Mouse (Mus musculus): ENCODE results near the gene Cfap126. TPM values are rescaled to one million over a fixed set of nuclear protein-coding genes. Genes with fewer than 3 reads are reported as not detected.
"Not testable (repeated sequence)": the region's sequence is repeated elsewhere in the genome, so short reads cannot be mapped to it uniquely, and the experiment has no call there.

The Cfap126 gene
- polyA plus RNA-seq (2014; fragmentation: Nextera tagmentation; extraction: Ambion mirVana): 2.7 and 5.6 TPM in 2 replicates

DNA sequence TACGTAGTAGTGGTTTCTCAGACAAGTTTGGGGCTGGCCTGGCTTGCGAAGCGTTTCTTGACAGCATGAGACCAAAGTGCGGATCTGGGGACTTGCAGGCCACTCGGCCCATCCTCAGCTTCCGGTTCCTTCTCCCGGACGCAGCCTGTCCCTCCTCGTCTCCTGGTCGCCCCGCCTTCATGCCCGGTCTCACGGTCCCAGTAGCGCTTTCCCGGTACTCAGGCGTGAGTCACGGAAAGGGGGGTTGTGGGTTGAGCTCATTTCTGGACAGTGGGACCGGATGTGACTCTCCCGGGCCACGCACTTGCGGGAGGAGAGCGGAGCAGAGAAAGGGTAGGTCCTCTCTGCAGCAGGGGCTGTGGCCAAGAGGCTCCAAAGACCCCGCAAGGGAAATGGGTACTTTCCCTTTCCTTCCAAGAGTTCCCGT lies at the start of gene Cfap126:
TSS of gene Cfap126 (plus strand) at position 46 of the 427 bp plus-strand sequence.
- ATAC-seq (replicated peaks; ENCODE audit: insufficient number of reproducible peaks, low FRiP score, low TSS enrichment): peak; percentile 37; the same call in 1 of the 2 replicates
- Histone ChIP-seq H3K9me3 (replicated peaks; ENCODE audit: control insufficient read depth, low read length) (no peaks in the 10 kb centered on the region), H3K9ac (ENCODE audit: low read depth, low read length) (peak within 1 kb of the TSS; percentile 82), H3K27me3 (ENCODE audit: control insufficient read depth, insufficient read depth, low read length) (no peaks in the 10 kb centered on the region), H3K27ac (ENCODE audit: low read depth, low read length) (peak within 1 kb of the TSS; percentile 78), H3K4me3 (ENCODE audit: low read depth, low read length) (peak within 1 kb of the TSS; percentile 60), H3K4me1 (ENCODE audit: control insufficient read depth, insufficient read depth, low read length) (peaks cover 5% of the 10 kb centered on the region; the same call in 1 of the 2 replicates), H3K36me3 (ENCODE audit: control insufficient read depth, insufficient read depth, low read length) (no peaks in the 10 kb centered on the region), H3K4me2 (peak within 1 kb of the TSS; percentile 75)
- WGBS (ENCODE audit: insufficient replicate concordance): under 1% methylated on average over 24 of the region's 24 CpGs

- H3K4me3 ChIP-seq (ENCODE audit: low read depth, low read length): peak within 1 kb of the TSS; percentile 41
- peak within 1 kb of the TSS; percentile 54 for H3K4me2 ChIP-seq
- not testable (repeated sequence) for H3K4me1 ChIP-seq (ENCODE audit: control insufficient read depth, insufficient read depth, low read length); H3K9me3 ChIP-seq (replicated peaks; ENCODE audit: control insufficient read depth, low read length); H3K36me3 ChIP-seq (ENCODE audit: control insufficient read depth, insufficient read depth, low read length); H3K27ac ChIP-seq (ENCODE audit: low read depth, low read length)
- peaks cover 27% of the 10 kb centered on the region for H3K27me3 ChIP-seq (ENCODE audit: control insufficient read depth, insufficient read depth, low read length)
- 0 out of 2 replicates have a peak within 1 kb of the TSS, but pooled peaks have one; percentile 1 for H3K9ac ChIP-seq (ENCODE audit: low read depth, low read length)
- ATAC-seq (replicated peaks; ENCODE audit: insufficient number of reproducible peaks, low FRiP score, low TSS enrichment): peak; percentile 58
- WGBS (ENCODE audit: insufficient replicate concordance): under 1% methylated on average over 39 of the region's 75 CpGs
Observed at GRCm38 (mm10) chr1:171064491-171065242, 49.1 kb upstream of the Cfap126 start, which contains the start of gene Fcgr3. Fcgr3 (minus strand) TSS chr1:171064935.

GRCm38 (mm10) chr1:171065243-171065587 lies 48.5 kb upstream of the Cfap126 start:
- peak; percentile 46 for ATAC-seq (replicated peaks; ENCODE audit: insufficient number of reproducible peaks, low FRiP score, low TSS enrichment)
- H3K27ac ChIP-seq (ENCODE audit: low read depth, low read length); H3K36me3 ChIP-seq (ENCODE audit: control insufficient read depth, insufficient read depth, low read length); H3K9me3 ChIP-seq (replicated peaks; ENCODE audit: control insufficient read depth, low read length); H3K9ac ChIP-seq (ENCODE audit: low read depth, low read length); H3K4me1 ChIP-seq (ENCODE audit: control insufficient read depth, insufficient read depth, low read length): not testable (repeated sequence)
- peak overlapping the region; percentile 41 for H3K4me3 ChIP-seq (ENCODE audit: low read depth, low read length)
- peaks cover 31% of the 10 kb centered on the region for H3K27me3 ChIP-seq (ENCODE audit: control insufficient read depth, insufficient read depth, low read length)
- peak overlapping the region; percentile 41 for H3K4me2 ChIP-seq
- WGBS (ENCODE audit: insufficient replicate concordance): under 1% methylated on average over 17 of the region's 35 CpGs

DNA sequence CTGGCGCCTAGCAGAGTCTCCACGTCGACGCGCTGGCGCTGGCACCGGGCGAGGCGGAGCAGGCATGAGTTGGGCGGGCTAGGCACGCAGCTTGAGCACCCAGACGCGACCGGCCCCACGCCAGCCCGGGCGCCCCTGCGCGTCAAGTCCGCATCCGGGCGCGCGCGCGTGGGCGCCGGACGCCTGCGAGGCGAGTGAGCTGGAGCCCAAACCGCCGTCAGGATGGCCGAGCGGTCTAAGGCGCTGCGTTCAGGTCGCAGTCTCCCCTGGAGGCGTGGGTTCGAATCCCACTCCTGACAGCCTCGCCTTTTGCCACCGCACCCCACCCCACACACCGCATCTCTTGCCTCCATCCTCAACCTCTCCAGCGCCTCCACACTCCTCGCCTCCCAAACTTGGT lies 48.0 kb upstream of the Cfap126 start:
- Histone ChIP-seq H3K27me3 (ENCODE audit: control insufficient read depth, insufficient read depth, low read length) (peaks cover 31% of the 10 kb centered on the region), H3K4me2 (peak overlapping the region; percentile 53), H3K4me3 (ENCODE audit: low read depth, low read length) (0 out of 2 replicates have a peak overlapping the region, but pooled peaks have one; percentile 25)
- not testable (repeated sequence) for H3K4me1 ChIP-seq (ENCODE audit: control insufficient read depth, insufficient read depth, low read length); H3K36me3 ChIP-seq (ENCODE audit: control insufficient read depth, insufficient read depth, low read length); H3K9me3 ChIP-seq (replicated peaks; ENCODE audit: control insufficient read depth, low read length); H3K9ac ChIP-seq (ENCODE audit: low read depth, low read length); H3K27ac ChIP-seq (ENCODE audit: low read depth, low read length)
- 5% methylated on average over 26 of the region's 45 CpGs for WGBS (ENCODE audit: insufficient replicate concordance)
- peak; percentile 1 for ATAC-seq (replicated peaks; ENCODE audit: insufficient number of reproducible peaks, low FRiP score, low TSS enrichment)

- not testable (repeated sequence) for H3K36me3 ChIP-seq (ENCODE audit: control insufficient read depth, insufficient read depth, low read length); H3K9ac ChIP-seq (ENCODE audit: low read depth, low read length); H3K4me2 ChIP-seq; H3K27ac ChIP-seq (ENCODE audit: low read depth, low read length); H3K4me1 ChIP-seq (ENCODE audit: control insufficient read depth, insufficient read depth, low read length); H3K4me3 ChIP-seq (ENCODE audit: low read depth, low read length); H3K9me3 ChIP-seq (replicated peaks; ENCODE audit: control insufficient read depth, low read length)
- peaks cover 33% of the 10 kb centered on the region for H3K27me3 ChIP-seq (ENCODE audit: control insufficient read depth, insufficient read depth, low read length)
- 26% methylated on average over 2 of the region's 10 CpGs for WGBS (ENCODE audit: insufficient replicate concordance)
- ATAC-seq (replicated peaks; ENCODE audit: insufficient number of reproducible peaks, low FRiP score, low TSS enrichment): peak; percentile 29; the same call in 1 of the 2 replicates
Observed at GRCm38 (mm10) chr1:171066583-171066982, 47.1 kb upstream of the Cfap126 start.

- 0 out of 2 replicates have a peak overlapping the region, but pooled peaks have one; percentile 14 for H3K4me3 ChIP-seq (ENCODE audit: low read depth, low read length)
- H3K9me3 ChIP-seq (replicated peaks; ENCODE audit: control insufficient read depth, low read length); H3K36me3 ChIP-seq (ENCODE audit: control insufficient read depth, insufficient read depth, low read length); H3K4me2 ChIP-seq; H3K27ac ChIP-seq (ENCODE audit: low read depth, low read length); H3K4me1 ChIP-seq (ENCODE audit: control insufficient read depth, insufficient read depth, low read length); H3K9ac ChIP-seq (ENCODE audit: low read depth, low read length); ATAC-seq (replicated peaks; ENCODE audit: insufficient number of reproducible peaks, low FRiP score, low TSS enrichment): not testable (repeated sequence)
- 50% methylated on average over 5 of the region's 5 CpGs for WGBS (ENCODE audit: insufficient replicate concordance)
- peaks cover 31% of the 10 kb centered on the region for H3K27me3 ChIP-seq (ENCODE audit: control insufficient read depth, insufficient read depth, low read length)
Observed at GRCm38 (mm10) chr1:171067928-171068327, 45.8 kb upstream of the Cfap126 start.

- not testable (repeated sequence) for H3K36me3 ChIP-seq (ENCODE audit: control insufficient read depth, insufficient read depth, low read length); H3K4me3 ChIP-seq (ENCODE audit: low read depth, low read length); H3K27ac ChIP-seq (ENCODE audit: low read depth, low read length); H3K4me2 ChIP-seq; ATAC-seq (replicated peaks; ENCODE audit: insufficient number of reproducible peaks, low FRiP score, low TSS enrichment); H3K9ac ChIP-seq (ENCODE audit: low read depth, low read length); H3K9me3 ChIP-seq (replicated peaks; ENCODE audit: control insufficient read depth, low read length); H3K4me1 ChIP-seq (ENCODE audit: control insufficient read depth, insufficient read depth, low read length)
- WGBS (ENCODE audit: insufficient replicate concordance): 58% methylated on average over 3 of the region's 3 CpGs
- peaks cover 28% of the 10 kb centered on the region for H3K27me3 ChIP-seq (ENCODE audit: control insufficient read depth, insufficient read depth, low read length)
Observed at GRCm38 (mm10) chr1:171069508-171069907, 44.2 kb upstream of the Cfap126 start.

DNA sequence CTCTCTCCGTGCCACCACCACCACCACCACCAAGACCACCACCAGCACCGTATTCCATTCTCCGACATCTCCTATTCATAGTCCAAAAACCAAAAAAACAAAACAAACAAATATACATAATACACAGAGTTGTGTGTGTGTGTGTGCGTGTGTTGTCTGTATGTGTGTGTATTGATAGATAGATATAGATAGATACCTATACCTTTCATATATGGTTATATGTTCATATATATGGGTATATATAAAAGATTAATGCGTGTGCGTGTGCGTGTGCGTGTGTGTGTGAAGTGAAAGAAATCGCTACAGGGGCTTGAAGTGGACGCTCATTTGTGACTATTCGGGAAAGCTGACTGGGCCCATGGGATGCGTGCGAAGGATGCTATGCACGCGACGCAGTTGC lies 42.8 kb upstream of the Cfap126 start:
- peaks cover 22% of the 10 kb centered on the region for H3K27me3 ChIP-seq (ENCODE audit: control insufficient read depth, insufficient read depth, low read length)
- not testable (repeated sequence) for H3K4me2 ChIP-seq; H3K36me3 ChIP-seq (ENCODE audit: control insufficient read depth, insufficient read depth, low read length); H3K27ac ChIP-seq (ENCODE audit: low read depth, low read length); H3K9ac ChIP-seq (ENCODE audit: low read depth, low read length); H3K4me3 ChIP-seq (ENCODE audit: low read depth, low read length); H3K9me3 ChIP-seq (replicated peaks; ENCODE audit: control insufficient read depth, low read length); ATAC-seq (replicated peaks; ENCODE audit: insufficient number of reproducible peaks, low FRiP score, low TSS enrichment); H3K4me1 ChIP-seq (ENCODE audit: control insufficient read depth, insufficient read depth, low read length)
- 24% methylated on average over 11 of the region's 16 CpGs for WGBS (ENCODE audit: insufficient replicate concordance)

GRCm38 (mm10) chr1:171071726-171072125 lies 42.0 kb upstream of the Cfap126 start:
- WGBS (ENCODE audit: insufficient replicate concordance): no CpG with 5 or more reads among the region's 35 CpGs
- not testable (repeated sequence) for H3K4me1 ChIP-seq (ENCODE audit: control insufficient read depth, insufficient read depth, low read length); H3K9ac ChIP-seq (ENCODE audit: low read depth, low read length); H3K9me3 ChIP-seq (replicated peaks; ENCODE audit: control insufficient read depth, low read length); H3K4me3 ChIP-seq (ENCODE audit: low read depth, low read length); H3K27ac ChIP-seq (ENCODE audit: low read depth, low read length); H3K36me3 ChIP-seq (ENCODE audit: control insufficient read depth, insufficient read depth, low read length); H3K4me2 ChIP-seq
- H3K27me3 ChIP-seq (ENCODE audit: control insufficient read depth, insufficient read depth, low read length): peaks cover 22% of the 10 kb centered on the region
- ATAC-seq (replicated peaks; ENCODE audit: insufficient number of reproducible peaks, low FRiP score, low TSS enrichment): peak; percentile 41

Measured in heart, embryonic 11.5 days (tissue).